Comparison of ENCODE assay signal across 9 mouse cellular contexts in genomic region chr1:107014530-107014929, GRCm38 (mm10). TPM values are rescaled to one million over a fixed set of nuclear protein-coding genes. Genes with fewer than 3 reads are reported as not detected.
A peak's percentile ranks its signal among the peaks of the same experiment; 100 is the strongest.
DNase-seq lines count a peak whose midpoint lies in the region; ATAC-seq and TF ChIP-seq lines count a peak whose summit lies in the region.
"Had no signal": no experiment of that assay in that cellular context is flagged by ENCODE, and none has a peak within 500 bp of the region (broad histone marks: within the 10 kb centered on the region; RNA-seq: fewer than 3 reads in every experiment).

No protein-coding gene starts in this region.

- no peaks in the 10 kb centered on the region for H3K27me3 ChIP-seq in liver, adult 2 months (ENCODE audit: control insufficient read depth, insufficient read depth, low read length)
- H3K27me3 ChIP-seq in liver, embryonic 11.5 days (replicated peaks; ENCODE audit: control insufficient read depth, insufficient read depth, low read length) = no peaks in the 10 kb centered on the region
- no peaks in the 10 kb centered on the region for H3K27me3 ChIP-seq in midbrain, embryonic 11.5 days (ENCODE audit: control insufficient read depth, insufficient read depth, low read length)

- no peaks in the 10 kb centered on the region for H3K79me2 ChIP-seq in liver, adult 2 months (ENCODE audit: control insufficient read depth, insufficient read depth, low read length)

- 35% methylated on average over 2 of the region's 2 CpGs for WGBS in liver, adult 2 months
- 42% methylated on average over 2 of the region's 2 CpGs for WGBS in liver, embryonic 11.5 days
- WGBS in midbrain, embryonic 11.5 days = 39% methylated on average over 2 of the region's 2 CpGs

- TF ChIP-seq CTCF in liver, adult 2 months (IDR thresholded peaks at IDR 0.05; ENCODE audit: low read depth, low read length) = peak; percentile 22; the same call in 1 of the 2 replicates

- no peak overlapping the region for H3K4me2 ChIP-seq in liver, embryonic 11.5 days
- H3K4me2 ChIP-seq in midbrain, embryonic 11.5 days = no peak overlapping the region

- H3K4me3 ChIP-seq in liver, adult 2 months (ENCODE audit: insufficient read depth, low read depth, low read length) = no peak overlapping the region
- H3K4me3 ChIP-seq in liver, embryonic 11.5 days (ENCODE audit: low read depth, low read length) = no peak overlapping the region
- H3K4me3 ChIP-seq in midbrain, embryonic 11.5 days (ENCODE audit: low read depth, low read length) = no peak overlapping the region

- no peak for ATAC-seq in liver, embryonic 11.5 days (replicated peaks; ENCODE audit: low FRiP score)
- ATAC-seq in hematopoietic stem cell, adult 5-6 weeks (replicated peaks in 1 of 2; ENCODE audit: insufficient read depth in 1 of 2, low FRiP score in 2 of 2, low TSS enrichment in 1 of 2, low read depth in 1 of 2, poor library complexity in 2 of 2, severe bottlenecking in 2 of 2) = peak; percentile 83
- peak; percentile 73 for ATAC-seq in midbrain, embryonic 11.5 days (ENCODE audit: low FRiP score)
- no peak for ATAC-seq in inflammation-experienced regulatory T-cells, adult 6 months

- H3K36me3 ChIP-seq in liver, adult 2 months (ENCODE audit: control insufficient read depth, insufficient read depth, low read length) = no peaks in the 10 kb centered on the region
- no peaks in the 10 kb centered on the region for H3K36me3 ChIP-seq in liver, embryonic 11.5 days (ENCODE audit: control insufficient read depth, insufficient read depth, low read length)
- H3K36me3 ChIP-seq in midbrain, embryonic 11.5 days (ENCODE audit: control insufficient read depth, insufficient read depth, low read length) = no peaks in the 10 kb centered on the region

- no peaks in the 10 kb centered on the region for H3K4me1 ChIP-seq in liver, adult 2 months (ENCODE audit: control insufficient read depth, insufficient read depth, low read length)
- H3K4me1 ChIP-seq in liver, embryonic 11.5 days (replicated peaks; ENCODE audit: control insufficient read depth, insufficient read depth, low read length) = no peaks in the 10 kb centered on the region
- no peaks in the 10 kb centered on the region for H3K4me1 ChIP-seq in midbrain, embryonic 11.5 days (ENCODE audit: control insufficient read depth, insufficient read depth, low read length)

- no peak overlapping the region for H3K9ac ChIP-seq in liver, adult 2 months (ENCODE audit: low read depth, low read length)
- no peak overlapping the region for H3K9ac ChIP-seq in liver, embryonic 11.5 days (ENCODE audit: low read depth, low read length)
- H3K9ac ChIP-seq in midbrain, embryonic 11.5 days (ENCODE audit: low read length) = no peak overlapping the region

- H3K9me3 ChIP-seq in liver, embryonic 11.5 days (ENCODE audit: control insufficient read depth, low read length) = no peaks in the 10 kb centered on the region
- H3K9me3 ChIP-seq in midbrain, embryonic 11.5 days (ENCODE audit: control insufficient read depth, low read length) = no peaks in the 10 kb centered on the region

- no peak for TF ChIP-seq POLR2A in liver, adult 2 months (IDR thresholded peaks at IDR 0.05; ENCODE audit: extremely low read depth, insufficient read depth, low read length)

- peak; percentile 62 to 63 for DNase-seq in cerebellum, postnatal 10 days
- no peak for DNase-seq in cerebellum, adult 11-12 months
- no peak for DNase-seq in liver, adult 2 months (ENCODE audit: extremely low read depth, low read depth, low spot score)
- no peak for DNase-seq in liver, embryonic 11.5 days (ENCODE audit: low spot score)
- DNase-seq in adipocyte (ENCODE audit: low spot score) = peak; percentile 29
- DNase-seq in midbrain, embryonic 11.5 days (ENCODE audit: low spot score, missing footprints) = peak; percentile 86

- H3K27ac ChIP-seq in liver, adult 2 months (replicated peaks; ENCODE audit: insufficient read depth, low read depth, low read length) = no peak overlapping the region
- no peak overlapping the region for H3K27ac ChIP-seq in liver, embryonic 11.5 days (ENCODE audit: low read depth, low read length)
- H3K27ac ChIP-seq in midbrain, embryonic 11.5 days (ENCODE audit: low read depth, low read length) = no peak overlapping the region

RNA-seq across cellular contexts. Expression of gene Serpinb13, which starts 33.7 kb away (rescaled TPM):
- not detected in 2 replicates for total RNA-seq in liver, adult 2 months (2014; rRNA removed)
- polyA plus RNA-seq in liver, adult 2 months (2012; rRNA removed) = not detected in 2 replicates
- not detected in 2 replicates for polyA plus RNA-seq in liver, embryonic 11.5 days (2014; fragmentation: Nextera tagmentation; extraction: Ambion mirVana)
- total RNA-seq in hematopoietic stem cell, adult 5-6 weeks (2017) = not detected in 2 replicates
- not detected in 2 replicates for polyA plus RNA-seq in midbrain, embryonic 11.5 days (2014; fragmentation: Nextera tagmentation; extraction: Ambion mirVana)
- not detected for polyA plus RNA-seq in inflammation-experienced regulatory T-cells, adult 6 months (2017; shearing (Covaris generic))
- polyA plus RNA-seq: heart, embryonic 16.5 days had no signal

RNA-seq across cellular contexts. Expression of gene Serpinb3a, which starts 37.6 kb away (rescaled TPM):
- not detected in 2 replicates for total RNA-seq in liver, adult 2 months (2014; rRNA removed)
- not detected in 2 replicates for polyA plus RNA-seq in liver, adult 2 months (2012; rRNA removed)
- polyA plus RNA-seq in liver, embryonic 11.5 days (2014; fragmentation: Nextera tagmentation; extraction: Ambion mirVana) = not detected in 2 replicates
- not detected in 2 replicates for total RNA-seq in hematopoietic stem cell, adult 5-6 weeks (2017)
- not detected in 2 replicates for polyA plus RNA-seq in midbrain, embryonic 11.5 days (2014; fragmentation: Nextera tagmentation; extraction: Ambion mirVana)
- polyA plus RNA-seq in inflammation-experienced regulatory T-cells, adult 6 months (2017; shearing (Covaris generic)) = not detected

Comparison
In these comparisons a context has a peak if more than half of its experiments do, and no peak if none do; other contexts are left out.
1. DNase-seq: peak in cerebellum, postnatal 10 days (2 of 2), adipocyte (single experiment) and midbrain, embryonic 11.5 days (single experiment); none in cerebellum, adult 11-12 months (single experiment), liver, adult 2 months (single experiment) and liver, embryonic 11.5 days (single experiment).
2. ATAC-seq: peak in hematopoietic stem cell, adult 5-6 weeks (2 of 2) and midbrain, embryonic 11.5 days (single experiment); none in liver, embryonic 11.5 days (single experiment) and inflammation-experienced regulatory T-cells, adult 6 months (single experiment).